Mouse (Mus musculus) ZHBTc4 (cell line): ENCODE measurements around the gene Mllt11.
"Not testable (repeated sequence)": the region's sequence is repeated elsewhere in the genome, so short reads cannot be mapped to it uniquely, and the experiment has no call there.

Experiments
- DNase-seq: peaks from one replicate; pipeline ENCODE4 v3.0.0-alpha.2; 2011; ENCODE audit warnings: low read depth, low spot score

Mllt11 gene

DNA sequence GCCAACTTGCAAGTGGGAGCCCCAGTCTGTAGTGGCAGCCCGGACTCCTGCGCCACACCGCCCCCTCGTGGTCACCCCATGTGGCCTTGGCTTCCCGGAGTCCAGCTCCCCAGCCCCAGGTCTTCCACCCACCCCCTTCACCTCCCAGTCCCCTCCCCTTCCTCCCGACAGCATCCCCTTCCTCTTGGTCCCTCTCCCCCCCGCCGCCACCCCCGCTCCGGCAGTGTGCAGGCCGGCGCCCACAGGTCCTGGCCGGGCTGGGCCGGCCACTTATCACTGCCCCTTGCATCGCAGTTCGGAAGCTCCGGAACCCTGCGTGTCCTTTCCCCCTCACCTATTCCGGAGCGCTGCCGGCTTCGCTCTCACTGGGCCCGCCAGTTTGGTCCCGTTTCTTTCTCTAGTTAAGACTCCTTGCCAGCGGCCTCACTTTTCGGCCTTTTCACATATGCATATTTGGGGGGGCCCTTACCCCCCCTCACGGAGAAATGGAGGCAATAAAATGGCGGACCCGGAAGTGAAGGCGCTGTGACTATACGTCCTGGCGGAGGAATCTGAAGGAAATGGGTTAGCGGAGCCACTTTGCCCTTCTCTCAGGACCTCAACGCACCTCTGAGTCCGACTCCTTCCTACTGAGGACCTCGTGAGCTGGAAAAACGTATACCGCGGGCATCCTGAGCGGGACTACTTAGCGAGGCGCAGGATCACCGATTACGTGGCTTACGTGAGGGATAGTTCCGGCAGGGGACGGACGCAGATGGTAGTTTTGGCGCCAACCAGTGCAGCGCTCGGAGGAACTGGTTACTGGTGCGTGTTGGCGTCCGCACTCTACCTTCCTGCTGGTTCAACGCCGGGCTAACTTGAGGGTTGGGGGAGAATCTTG is 14.5 kb downstream of the Mllt11 start, which contains the start of gene Gabpb2:
Gabpb2 (minus strand) TSS at position 662 of the 880 bp plus-strand sequence.
- peak; percentile 98 for DNase-seq

DNA sequence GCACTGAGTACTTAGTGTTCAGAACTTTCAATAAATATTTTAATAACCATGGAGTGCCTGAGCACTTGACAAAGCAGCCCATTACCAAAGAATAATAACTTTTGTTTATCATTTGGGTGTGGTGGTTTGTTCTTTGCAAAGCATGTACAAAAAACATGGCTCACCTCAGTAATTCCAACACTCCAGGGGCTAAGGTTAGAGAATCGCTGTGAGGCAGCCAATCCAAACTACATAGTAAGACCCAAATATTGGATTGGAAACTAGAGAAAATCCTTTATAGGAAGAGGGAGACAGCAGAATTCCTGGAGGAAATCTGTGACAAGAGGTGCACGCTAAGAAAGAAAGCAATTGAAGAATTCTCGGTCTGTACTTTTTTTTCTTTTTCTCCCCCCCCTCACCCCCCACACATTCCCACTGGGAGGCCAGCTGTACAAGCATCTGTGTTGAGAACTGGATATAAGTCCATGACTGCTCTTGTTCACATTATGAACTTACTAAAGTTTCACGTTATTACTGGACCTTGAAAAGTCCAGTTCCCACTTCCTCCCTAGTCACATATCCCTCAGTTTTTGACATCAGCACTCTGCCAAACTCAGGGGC is 15.2 kb downstream of the Mllt11 start:
- DNase-seq, result no peak

DNA sequence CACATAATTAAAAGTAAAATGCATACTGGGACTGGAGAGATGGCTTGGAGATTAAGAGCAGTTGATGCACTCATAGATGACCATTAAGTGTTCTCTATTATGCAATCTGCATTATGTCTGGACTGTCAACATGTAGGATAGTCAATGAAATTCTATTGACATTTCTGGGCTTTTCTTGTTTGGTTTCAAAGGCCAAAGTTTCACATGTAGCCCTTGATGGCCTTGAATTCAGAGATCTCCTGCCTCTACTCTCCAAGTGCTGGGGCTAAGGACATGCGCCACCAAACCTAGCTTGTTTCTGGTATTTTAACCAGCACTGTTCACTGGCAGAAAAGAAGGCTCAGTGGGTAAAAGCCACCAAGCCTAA is 18.4 kb downstream of the Mllt11 start:
- DNase-seq, result no peak

DNA sequence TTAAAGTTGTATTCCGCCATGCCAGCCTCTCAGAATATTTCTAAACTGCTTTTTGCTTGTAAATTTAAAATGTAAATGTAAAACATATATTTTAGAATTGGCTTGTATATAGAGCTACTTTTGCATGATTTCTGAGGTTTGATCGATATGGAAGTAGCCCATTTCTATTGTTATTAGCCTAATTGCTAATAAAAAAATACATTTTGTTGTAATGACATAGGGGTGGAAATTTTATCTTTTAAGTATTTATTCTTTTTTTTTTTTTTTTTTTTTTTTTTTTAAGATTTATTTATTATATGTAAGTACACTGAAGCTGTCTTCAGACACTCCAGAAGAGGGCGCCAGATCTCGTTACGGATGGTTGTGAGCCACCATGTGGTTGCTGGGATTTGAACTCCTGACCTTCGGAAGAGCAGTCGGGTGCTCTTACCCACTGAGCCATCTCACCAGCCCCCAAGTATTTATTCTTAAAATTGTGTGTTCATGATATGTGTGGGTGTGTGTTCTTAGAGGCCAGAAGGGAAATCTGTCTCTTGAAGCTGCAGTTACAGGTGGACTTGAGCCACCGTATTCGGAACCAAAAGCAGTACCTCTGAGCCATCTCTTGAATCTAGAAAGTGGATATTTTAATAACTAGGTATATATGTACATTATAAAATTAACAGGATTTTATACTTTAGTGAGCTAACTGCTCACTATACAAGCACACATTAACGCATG is 18.9 kb downstream of the Mllt11 start:
- DNase-seq, result not testable (repeated sequence)

DNA sequence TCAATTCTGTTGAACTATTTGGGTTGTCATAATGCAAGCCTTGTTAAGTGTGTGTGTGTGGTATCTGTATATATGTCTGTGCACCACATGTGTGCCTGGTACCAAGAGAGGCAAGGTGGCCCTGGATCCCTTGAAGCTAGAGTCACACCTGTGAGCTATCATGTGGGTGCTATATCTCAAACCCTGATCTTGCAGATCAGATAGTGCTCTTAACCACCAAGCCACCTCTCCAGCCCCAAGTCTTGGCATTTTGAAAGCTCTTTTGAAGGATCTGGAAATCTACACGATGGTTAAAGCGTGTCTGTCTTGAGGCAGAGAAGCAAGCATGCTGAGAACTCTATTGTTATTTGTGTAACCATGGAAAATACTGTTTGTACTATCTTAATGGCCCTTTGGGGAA is 21.4 kb downstream of the Mllt11 start:
- DNase-seq, result no peak

DNA sequence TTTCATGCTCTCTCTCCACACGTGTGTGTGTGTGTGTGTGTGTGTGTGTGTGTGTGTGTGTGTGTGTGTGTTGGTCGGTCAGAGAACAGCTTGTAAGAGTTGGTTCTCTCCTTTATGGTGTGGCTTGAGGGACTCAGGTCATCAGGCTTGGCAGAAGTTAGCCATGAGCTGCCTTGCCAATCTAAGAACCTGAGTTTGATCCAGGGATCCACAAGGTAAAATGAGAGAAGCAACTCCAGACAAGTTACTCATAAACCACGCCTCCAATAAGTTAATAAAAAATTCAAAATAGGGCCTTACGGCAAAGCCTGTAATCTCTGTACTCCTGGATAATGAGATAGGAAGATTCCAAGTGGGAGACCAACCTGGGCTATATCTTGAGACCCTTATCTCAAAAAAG is 23.7 kb downstream of the Mllt11 start:
- no peak for DNase-seq

DNA sequence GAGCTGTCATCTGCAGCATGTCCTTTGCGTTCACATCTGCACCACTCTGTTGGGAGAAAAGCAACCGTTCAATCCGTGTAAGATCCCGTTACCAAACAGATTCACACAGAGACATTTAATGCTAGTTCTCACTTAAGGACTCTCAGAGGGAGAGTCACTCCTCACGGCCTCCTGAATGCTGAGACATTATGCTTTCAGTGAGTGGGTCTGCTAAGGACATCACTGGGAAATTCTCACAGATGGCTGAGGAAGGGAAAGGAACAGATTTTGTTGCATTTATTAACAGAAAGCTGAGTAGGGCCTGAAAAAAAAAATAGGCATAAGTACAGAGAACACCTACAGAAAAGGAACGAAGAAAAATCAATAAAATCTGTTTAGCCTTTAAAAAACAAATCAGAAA is 28.1 kb downstream of the Mllt11 start:
- DNase-seq, result no peak

DNA sequence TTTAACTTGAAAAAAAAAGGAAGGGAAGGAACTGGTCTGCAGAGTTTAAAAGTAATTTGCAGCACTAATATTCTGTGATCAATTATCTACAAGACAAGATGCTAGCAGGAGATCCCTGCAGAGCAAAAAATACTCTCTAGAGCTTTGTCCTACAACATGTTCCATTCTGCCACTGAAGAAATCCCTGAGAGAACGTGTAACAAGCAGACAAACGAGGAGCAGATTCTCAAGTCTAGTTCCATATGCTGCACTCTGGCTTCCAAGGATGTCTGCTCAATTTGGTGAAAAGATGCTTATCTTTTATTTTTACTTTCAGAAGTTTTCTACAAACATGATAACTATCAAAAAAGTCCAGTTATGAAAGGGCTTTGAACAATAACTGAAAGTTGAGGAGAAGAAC is 31.4 kb downstream of the Mllt11 start:
- no peak for DNase-seq

DNA sequence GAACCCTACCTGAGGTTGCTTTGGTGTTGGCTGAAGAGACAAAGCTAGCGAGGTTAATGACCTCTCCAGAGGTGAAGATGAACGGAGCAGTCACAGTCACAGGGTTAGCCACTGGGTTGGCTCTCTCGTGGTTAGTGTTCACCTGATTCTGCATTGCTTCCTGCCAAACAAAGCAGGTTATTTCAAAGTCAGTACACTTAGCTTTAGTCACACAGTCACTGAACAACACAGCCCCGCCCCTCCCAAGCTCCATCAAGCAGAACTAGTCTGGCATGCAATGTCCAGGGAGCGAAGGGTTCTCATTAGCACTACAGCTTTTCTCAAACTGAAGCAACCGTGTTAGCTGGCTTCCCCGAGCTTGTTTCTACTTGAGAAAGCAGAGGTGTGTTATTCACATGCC is 31.8 kb downstream of the Mllt11 start:
- DNase-seq, result peak; percentile 45

DNA sequence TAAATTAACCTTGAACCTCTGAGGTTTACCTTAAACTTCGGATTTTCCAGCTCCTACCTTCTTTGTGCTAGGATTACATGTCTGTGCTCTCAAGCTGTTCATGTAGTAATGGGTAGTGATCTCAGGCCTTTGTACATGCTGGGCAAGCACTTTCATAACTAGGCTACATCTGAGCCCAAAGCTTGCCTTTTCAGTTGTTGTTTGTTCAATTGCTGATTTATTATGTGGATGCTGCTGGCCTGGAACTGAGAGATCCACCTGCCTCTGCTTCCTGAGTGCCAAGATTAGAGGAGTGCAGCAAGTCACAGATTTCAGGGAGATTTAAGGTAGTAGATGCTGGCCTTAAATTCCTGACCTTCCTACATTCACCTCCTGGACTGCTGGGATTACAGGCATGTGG is 32.9 kb downstream of the Mllt11 start:
- DNase-seq, result no peak

DNA sequence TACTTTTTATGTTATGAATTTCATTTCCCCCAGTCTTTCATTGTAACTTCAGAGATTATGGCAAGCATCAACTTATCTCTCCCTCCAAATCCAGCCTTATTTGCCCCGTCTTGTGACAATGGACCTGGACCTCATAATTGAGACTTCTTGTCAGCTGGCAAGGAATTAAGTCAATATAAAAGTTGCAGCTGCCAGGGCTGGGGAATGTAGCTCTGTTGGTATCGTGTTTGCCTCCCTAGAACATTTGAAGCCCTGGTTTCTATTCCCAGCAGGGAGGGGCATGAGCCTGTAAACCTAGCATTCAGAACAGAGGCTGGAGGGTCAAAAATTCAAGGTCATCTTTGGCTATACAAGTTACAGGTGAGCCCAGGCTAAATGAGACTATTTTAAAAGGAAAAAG is 36.2 kb downstream of the Mllt11 start:
- DNase-seq, result no peak

DNA sequence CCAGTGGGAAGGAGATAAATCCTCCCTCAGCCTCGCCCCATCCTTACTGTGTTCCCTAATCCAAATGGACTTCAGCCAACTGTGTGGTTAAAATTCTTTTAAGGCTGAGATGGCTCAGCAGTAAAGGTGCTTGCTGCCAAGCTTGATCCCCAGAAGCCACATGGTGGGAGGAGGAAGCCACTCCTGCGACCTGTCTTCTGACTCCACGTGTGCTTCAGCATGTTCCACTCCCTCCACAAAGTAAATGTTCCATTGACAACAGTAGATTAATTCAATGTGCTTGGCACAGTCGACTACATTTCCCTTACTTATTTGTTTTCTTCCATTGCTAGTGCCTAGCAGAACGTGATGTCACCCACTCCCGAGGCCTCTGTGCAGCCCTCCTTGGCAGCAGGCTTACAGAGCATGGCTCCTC is 37.2 kb downstream of the Mllt11 start:
- DNase-seq, result no peak

DNA sequence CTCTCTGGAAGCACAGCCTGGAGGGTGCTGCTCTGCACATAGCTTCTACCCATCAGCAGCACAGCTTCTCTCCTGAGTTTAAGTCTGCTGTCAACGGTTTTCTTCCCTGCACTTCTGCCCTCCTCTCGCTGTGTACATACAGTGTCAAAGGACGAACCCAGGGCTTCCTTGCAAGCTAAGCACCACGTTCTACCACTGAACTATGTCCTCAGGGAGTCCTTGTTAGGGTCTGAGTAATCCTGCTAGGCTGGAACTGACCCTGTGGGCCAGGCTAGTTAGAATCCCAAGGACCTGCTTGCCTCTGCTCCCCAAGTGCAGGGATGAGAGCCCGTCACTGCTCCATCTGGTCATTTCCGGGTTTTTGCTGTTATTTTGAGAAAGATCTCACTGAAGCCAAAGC is 45.1 kb downstream of the Mllt11 start:
- DNase-seq, result no peak

DNA sequence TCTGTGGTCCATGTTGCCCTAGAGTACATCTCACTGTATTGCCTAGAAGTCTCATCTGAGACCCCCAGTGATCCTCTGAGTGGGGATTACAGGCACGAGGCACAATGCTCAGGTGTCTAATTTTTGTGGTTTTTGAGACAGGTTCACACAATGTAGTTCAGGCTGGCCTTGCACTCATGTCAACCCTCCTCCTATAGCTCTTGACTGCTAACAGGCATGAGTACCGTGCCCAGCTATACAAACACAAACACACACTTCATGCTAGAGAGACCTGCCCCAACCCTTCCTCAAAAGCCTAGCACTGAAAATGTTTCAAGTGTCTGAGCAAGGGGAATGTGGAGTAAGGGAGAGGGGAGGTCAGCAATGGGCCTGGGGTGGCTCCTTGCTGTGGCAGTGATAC is 45.9 kb downstream of the Mllt11 start:
- DNase-seq, result no peak

DNA sequence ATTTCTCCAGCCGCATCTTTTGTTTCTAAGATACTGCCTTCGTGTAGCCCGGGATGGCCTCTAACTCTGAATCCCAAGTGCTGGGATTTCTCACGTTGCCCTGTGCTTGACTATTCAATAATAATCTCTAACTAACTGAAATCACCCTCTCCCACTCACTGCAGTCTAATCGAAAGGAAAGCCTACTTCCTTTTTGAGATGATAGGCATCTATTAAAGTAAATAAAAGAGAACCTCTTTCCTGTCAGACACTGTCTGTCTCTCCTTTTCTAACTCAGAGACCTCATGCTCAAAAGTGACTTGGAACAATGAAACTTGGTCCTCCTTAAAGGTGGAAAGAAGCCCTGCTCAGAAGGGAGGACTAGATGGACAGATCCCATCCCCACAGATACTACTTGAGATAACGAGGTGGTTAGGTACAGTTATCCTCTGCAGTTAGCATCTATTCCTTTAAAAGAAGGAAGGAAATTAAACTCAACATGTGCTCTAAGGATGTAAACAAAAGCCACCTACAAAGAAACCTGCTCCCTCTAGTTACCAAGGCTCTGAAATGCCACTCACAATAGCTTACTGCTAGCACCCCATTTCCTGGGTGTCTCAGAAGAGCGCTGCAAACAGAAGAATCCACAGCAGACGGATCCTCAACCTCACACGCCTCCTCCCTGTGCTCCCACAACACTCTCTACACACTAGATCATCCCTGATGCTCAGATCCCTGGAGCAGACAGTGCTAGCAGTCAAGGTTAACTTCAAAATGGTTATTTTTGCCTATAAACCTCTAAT is 47.0 kb downstream of the Mllt11 start:
- no peak for DNase-seq

DNA sequence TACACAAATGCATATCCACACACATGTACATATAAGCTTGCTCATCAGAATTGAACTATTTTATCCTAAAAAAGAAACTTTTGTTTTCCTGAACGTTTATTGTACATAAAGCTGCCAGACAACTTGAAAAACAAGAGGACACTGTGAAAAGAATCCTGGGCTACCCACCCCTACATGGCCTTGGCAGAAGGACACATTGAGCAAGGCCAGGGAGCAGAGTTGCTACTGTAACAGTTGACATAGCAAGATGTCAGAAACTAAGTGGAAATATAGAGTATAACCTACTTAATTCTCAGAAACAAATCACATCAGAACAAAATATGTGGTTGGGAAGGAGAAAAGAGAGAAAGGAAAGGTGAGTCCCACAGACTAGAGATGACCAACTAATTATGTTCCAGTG is 50.1 kb downstream of the Mllt11 start:
- no peak for DNase-seq

DNA sequence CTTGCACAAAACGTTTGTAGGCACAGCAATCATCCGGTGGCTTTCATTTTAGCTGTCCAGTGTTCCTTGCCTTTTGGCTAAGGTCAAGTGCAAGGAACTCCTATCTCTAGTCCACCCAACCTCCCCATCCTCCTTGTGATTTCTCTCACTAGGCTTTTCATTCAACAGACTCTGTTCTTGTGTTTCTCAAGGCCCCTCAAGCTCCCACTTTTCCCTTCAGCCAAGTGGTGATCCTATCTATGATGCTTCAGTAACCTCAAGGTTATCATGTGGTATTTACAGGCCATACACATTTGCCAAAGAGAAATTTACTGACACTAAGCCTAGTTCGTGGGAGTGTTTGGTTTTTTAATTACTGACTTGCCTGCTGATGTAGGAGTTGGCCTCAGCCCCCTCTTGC is 52.1 kb downstream of the Mllt11 start:
- no peak for DNase-seq

DNA sequence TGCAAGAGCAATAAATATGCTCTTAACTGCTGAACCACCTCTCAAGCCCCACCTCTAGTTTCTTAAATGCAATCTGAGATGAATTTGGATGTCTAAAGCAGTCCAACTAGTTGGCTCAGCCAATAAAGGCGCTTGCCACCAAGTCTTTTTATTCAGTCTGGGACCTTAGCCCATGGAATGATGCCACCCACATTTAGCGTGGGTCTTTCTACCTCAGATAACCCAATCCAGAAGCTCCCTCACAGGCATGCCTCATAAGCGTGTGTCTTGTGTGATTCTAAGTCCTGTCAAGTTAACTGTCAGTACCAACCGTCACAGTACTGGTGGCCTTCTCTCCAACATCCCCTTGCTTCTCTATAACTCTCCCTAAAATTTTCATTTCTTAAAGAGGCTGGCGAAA is 53.0 kb downstream of the Mllt11 start:
- no peak for DNase-seq

DNA sequence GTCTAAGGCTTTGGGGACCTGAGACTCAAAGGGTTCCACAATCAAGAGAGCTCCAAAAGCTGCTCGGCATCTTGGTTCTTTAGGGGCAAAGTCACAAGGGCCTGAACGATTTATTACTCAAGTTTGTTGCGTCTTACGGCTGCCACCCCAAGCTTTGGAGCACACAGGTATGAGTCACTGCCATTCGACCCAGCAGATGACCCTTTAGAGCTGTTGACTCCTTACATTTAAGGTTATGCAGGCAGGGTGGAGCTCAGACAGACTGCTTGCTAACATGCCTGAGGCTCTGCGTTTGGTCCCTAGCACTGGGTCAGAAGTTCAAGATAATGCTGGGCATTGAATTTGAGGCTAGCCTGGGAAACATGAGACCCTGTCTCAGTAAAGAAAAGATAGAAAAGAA is 54.4 kb downstream of the Mllt11 start:
- DNase-seq, result peak; percentile 23

DNA sequence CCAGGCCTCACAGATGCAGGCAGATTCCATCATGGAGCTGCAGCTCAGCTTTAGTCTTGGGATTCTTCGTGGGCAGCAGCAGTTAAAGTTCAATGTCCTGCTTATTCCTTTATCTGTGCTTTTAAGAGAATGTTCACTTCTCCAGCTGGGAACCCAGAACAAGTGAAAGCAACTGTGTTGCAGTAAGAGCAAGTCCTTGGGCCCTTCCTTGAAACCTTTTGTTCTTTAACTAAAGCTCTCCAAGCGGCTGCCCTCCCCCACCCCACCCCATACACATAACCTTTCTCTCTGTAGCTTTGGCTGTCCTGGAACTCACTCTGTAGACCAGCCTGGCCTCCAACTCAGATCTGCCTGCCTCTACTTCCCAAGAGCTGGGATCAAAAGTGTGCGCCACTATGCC is 55.5 kb downstream of the Mllt11 start:
- DNase-seq, result peak; percentile 82

DNA sequence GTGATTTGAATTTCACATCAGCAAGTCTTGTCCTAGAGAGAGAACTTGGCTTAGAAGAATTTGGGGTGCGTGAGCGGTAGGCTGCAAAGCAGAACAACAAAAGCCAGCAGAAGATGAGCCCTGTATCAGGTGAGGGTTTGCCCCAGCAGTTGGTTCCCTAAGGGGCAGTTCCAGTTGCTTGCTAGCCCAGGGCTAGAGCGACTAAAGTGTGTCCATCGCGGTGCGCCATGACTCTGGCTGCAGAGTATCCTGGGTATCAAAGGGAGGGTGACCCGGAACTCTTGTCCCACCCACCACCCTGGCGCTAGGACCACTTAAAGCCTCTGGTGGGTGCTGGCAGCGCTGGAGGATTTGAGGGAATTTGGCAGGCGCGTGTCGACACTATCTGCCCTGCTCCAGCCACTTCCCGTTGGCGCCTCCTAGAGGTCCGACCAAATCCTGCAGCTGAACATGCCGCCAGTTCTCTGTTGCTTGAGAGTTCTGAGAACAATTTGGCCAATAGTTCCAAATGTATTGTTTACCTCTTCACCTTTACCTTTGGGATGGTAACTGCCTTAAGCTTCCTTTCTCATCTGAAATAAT is 57.9 kb downstream of the Mllt11 start:
- DNase-seq, result peak; percentile 92
